Mouse (Mus musculus) gastrocnemius, postnatal 4 days (tissue): ENCODE data around the gene Rab11fip4. TPM values are rescaled to one million over a fixed set of nuclear protein-coding genes. Genes with fewer than 3 reads are reported as not detected.

Experiments
- DNase-seq, 2 experiments: peaks; one replicate each; pipeline ENCODE4 v3.0.0; 2021 to 2022; ENCODE audit warnings: low spot score in 2 of 2, mixed read lengths in 2 of 2
- total RNA-seq, 2 experiments: library from RNA; stranded (reverse); gene quantifications; 2 replicates each; pipeline ENCODE4 v1.2.3; 2021

Gene Rab11fip4
- total RNA-seq, 2 experiments from 2014 or later = 0.83 to 0.86 TPM

DNA sequence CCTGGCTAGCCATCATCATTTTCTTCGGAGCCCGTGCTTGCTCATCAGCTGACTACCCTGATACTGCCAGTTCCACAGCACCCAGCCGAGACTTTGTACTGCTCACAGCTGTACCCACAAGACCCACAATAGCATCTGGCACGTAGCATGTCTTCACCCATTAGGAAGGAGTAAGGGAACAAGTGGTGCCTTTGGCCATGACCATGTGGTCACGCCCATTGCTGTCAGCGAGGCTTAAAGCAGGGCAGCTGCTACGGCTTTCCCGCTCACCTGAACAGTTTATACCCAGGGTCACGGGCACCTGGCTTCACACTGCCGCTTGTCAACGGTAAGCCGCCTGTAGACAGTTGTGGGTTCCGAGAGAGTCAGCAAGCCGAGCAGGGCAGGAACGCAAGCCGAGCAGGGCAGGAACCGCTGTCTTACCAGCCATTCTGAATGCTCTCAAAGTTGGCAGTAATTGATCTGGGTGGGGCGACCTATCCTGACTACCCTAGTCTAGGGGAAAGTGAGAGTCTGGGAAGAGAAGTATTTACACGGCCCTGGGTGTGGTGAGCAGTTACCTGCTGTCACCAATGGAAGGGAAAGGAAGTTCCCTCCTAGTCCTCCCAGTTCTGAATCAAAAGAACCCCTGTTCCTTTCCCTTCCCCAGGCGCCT lies 62.0 kb downstream of the Rab11fip4 start:
- DNase-seq = no peak

GRCm38 (mm10) chr11:79654407-79654831 lies 63.4 kb downstream of the Rab11fip4 start:
- no peak for DNase-seq

GRCm38 (mm10) chr11:79655592-79655991 lies 64.6 kb downstream of the Rab11fip4 start:
- DNase-seq = no peak

DNA sequence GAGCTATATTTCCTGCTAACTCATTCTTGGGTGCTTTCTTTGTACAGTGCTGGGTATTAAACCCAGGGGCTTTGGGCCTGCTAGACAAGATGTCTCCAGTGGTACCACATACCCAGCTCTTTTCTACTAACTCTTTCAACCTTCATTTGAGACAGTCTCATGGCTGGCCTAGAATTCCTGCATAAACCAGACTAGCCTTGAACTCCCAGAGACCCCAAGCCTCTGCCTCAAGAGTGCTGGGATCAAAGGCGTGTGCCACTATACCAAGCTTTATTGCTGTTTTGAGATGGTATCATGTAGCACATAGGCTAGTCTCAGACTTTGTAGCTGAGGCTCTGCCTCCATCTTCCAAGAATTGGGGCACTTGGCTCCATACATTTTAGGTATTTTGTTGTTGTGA lies 65.5 kb downstream of the Rab11fip4 start:
- no peak for DNase-seq

- no peak for DNase-seq
Measured at GRCm38 (mm10) chr11:79657053-79657452, 66.0 kb downstream of the Rab11fip4 start.

DNA sequence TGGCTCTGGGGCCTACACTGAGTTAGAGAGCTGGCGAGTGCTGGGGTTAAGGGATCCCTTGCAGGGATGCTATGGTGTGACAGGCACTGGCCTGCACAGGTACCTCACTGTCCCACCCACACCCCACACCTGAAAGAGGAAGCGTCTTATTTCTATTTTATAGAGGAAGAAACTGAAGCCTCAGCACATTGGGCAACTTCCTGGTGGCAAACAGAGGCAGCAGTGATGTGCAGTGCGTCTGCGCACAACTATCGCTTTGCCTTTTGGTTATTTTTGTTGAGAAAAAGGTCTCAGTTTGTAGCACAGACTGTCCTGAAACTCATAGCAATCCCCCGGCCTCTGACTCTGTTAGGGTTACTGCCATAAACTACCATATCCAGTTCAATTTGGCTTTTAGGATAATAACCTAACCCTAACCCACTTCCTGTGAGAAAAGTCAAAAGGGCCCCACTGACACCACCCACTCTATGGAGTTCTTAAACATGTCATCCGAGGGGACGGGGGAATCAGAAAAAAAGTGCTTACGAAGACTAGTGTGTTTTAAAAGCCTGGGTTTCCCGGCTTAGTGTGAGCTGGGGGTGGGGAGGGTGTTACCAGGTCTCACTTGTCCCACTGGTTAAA lies 67.3 kb downstream of the Rab11fip4 start:
- DNase-seq = no peak

DNA sequence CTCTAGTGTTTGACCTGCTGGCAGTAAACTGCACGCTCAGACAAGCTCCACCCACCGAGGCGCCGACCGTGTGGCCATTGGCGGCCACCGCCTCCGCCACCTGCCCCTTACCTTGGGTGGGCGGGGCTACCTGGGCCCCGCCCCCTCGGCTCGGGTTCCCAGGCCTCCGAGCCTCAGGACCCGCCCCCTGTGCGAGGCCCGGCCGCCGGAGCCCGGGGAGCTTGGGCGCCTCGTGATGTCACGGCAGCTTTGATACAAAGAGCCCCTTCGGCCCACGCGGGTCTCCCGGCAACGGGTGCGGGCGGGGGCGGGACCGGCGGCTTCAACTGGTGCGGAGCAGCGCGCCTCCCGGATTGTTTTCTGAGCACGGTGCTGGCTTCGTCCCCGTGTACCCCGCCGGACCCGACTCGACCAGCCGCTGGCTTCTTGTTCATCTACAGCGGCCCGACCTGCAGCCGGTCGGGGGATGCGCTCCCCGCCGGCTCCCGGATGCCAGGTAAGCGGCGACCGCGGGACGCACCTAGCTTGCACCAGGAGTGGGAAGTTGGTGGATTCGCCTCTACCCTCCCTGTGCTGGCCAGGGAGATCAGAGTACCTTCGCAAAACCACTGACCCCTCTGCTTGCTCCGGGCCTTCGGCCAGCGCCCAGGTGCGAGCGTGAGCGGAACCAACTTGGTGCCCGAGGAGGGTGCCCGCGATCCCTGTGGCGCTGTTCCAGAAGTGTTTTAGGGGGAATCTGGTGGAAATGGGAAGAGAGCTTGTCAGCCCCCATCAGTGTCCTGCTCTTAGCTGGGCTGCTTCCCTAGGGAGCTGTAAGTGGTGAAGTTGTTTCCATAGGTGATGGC lies 69.6 kb downstream of the Rab11fip4 start:
- DNase-seq = peak; percentile 42 to 48

GRCm38 (mm10) chr11:79661877-79662545 lies 71.0 kb downstream of the Rab11fip4 start:
- no peak for DNase-seq

DNA sequence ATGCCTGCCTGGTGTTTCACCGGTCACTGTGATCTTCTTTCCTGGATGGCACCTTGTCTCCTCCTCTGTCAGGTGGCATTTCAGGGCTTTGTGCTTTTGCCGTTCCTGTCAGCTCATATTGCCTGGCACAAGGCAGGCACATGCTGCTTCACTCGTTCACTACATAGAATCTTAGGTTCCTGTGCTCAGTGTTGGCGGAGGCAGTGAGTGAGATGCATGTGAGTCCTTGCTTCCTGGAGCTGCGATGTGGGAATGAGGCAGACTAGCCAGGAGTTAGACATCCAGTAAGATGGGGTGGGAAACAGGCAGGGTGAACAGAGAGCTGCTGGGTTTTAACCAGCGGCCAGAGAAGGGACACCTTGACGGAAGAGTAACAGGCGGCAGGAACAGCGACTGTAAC lies 72.1 kb downstream of the Rab11fip4 start:
- DNase-seq = no peak

- no peak for DNase-seq
Measured at GRCm38 (mm10) chr11:79663570-79663969, 72.6 kb downstream of the Rab11fip4 start.

- no peak for DNase-seq
Measured at GRCm38 (mm10) chr11:79666544-79666943, 75.5 kb downstream of the Rab11fip4 start.

DNA sequence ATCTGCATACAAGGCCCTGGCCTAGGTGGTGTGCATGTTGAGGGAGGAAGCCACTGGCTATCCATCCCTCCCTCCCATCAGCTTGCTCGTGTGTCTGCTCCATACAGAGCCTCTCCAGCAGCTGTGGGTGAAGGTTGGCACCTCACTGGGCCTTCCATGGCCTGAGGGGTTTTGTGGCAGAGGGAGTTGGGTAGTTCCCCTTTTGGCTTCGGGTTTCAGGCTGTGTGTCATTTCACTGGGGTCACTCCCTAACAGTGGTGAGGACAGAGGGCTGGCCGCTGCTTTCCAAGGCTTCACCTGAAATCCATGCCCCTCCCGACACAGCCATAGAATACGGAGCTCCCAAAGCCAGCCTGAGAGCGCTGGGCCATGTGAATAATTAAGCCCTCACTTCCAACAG lies 78.2 kb downstream of the Rab11fip4 start:
- no peak for DNase-seq

DNA sequence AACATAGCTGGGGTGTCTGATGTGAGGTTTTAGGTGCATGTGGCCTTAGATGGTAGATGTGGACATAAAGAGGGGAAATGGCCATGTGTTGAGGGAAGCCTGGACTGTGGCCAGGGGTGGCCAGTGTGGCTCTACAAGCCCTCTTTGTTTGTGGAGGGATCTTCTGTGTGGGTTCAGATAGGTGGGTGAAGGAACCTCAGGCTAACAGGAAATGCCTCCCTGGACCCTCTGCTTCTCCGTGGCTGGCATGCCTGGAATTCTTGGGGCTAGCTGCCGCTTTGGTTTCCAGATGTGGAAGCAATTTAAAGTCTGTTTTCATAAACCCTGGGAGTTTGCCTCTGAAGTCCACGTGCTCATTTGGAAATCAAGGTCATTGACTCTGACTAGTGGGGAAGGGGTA lies 78.9 kb downstream of the Rab11fip4 start:
- DNase-seq = no peak

- no peak for DNase-seq
Measured at GRCm38 (mm10) chr11:79670411-79670945, 79.5 kb downstream of the Rab11fip4 start.

DNA sequence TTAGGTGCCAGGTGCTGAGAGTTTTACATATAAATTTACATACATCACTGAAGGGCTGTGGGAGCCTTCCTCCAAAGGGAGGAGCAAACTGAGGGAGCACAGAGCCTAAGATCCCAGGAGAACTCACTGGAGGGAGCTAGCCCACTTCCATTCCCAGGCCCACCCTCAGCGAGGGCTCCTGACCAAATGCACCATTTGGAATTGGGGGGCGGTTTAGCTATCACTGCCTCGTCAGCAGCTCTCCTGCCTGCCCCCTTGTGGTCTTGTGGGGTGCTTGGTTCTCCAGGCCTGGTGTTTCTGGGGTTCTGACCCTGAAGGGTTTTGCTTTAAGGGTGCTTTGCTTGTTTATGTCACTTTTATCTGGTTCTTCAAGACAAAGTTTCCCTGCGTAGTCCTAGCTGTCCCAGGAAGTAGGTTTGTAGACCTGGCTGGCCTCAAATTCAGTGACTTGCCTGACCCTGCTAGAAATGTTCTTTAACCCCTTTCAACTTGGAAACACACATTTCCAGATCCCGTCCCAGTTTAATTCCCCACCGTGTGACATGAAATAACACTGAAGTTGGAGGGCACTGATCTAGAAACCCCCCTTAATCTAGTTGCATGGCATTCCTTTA lies 80.8 kb downstream of the Rab11fip4 start:
- peak in 1 of 2 experiments; percentile 46 for DNase-seq

- no peak for DNase-seq
Measured at GRCm38 (mm10) chr11:79673072-79673471, 82.1 kb downstream of the Rab11fip4 start.

- no peak for DNase-seq
Measured at GRCm38 (mm10) chr11:79673717-79674116, 82.7 kb downstream of the Rab11fip4 start.

GRCm38 (mm10) chr11:79674231-79674630 lies 83.2 kb downstream of the Rab11fip4 start:
- no peak for DNase-seq

GRCm38 (mm10) chr11:79674632-79675031 lies 83.6 kb downstream of the Rab11fip4 start:
- DNase-seq = no peak

DNA sequence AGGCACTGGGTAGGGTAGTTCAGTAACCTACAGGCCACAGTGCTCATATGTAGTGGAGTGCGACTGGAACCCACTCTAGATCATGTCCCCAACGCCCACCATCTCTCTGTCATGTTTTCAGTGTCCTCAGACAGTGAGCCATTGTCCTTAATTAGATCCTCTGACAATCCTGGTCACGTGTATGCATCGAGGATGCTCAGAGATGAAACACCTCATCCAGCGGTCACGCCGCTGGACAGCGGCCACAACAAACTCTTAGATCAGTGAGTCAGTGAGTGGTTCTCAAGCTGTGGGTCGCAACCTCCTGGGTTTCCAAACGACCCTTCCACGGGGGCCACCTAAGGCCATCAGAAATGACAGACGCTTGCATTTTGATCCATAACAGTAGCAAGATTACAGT lies 84.3 kb downstream of the Rab11fip4 start:
- DNase-seq = no peak

DNA sequence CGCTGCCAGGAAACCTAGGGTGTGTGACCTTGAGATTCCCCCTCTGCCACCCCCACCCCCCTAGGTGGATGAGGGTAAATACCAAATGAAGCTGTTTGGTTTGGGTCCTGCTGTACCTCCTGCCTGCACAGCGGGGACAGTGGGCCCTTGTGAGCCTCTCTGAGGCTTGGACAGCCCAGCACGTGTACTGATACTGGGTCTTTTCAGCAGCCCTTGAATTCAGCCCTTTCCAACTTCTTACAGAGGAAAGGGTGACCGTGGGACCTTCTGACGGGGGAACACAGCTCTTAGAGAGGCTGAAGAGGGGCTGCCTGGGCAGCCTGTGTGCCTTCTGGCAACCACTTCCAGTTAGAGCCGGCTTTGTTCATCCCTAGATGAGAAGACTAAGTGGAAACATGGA lies 85.0 kb downstream of the Rab11fip4 start:
- no peak for DNase-seq
